Mouse (Mus musculus) hindbrain, embryonic 12.5 days (tissue): ENCODE measurements around the gene Zfp212. TPM values are rescaled to one million over a fixed set of nuclear protein-coding genes. Genes with fewer than 3 reads are reported as not detected.
A peak's percentile ranks its signal among the peaks of the same experiment; 100 is the strongest.

Source experiments
- ATAC-seq: fragments of 200-750 bp; cut with Nextera tagmentation; 2 replicates; pipeline ENCODE4 v1.8.0; 2017; ENCODE audit warnings: moderate TSS enrichment; ENCODE audit not compliant: low FRiP score
- H3K27ac ChIP-seq: fragments of 300-500 bp; sonication (generic); 2 replicates; pipeline ENCODE4 v1.5.1; 2016; ENCODE audit warnings: mild to moderate bottlenecking
- H3K27me3 ChIP-seq: fragments of 300-500 bp; sonication (generic); 2 replicates; pipeline ENCODE4 v1.6.1; 2016; ENCODE audit warnings: mild to moderate bottlenecking
- H3K36me3 ChIP-seq: fragments of 300-500 bp; sonication (generic); 2 replicates; pipeline ENCODE4 v1.6.1; 2016; ENCODE audit warnings: mild to moderate bottlenecking
- H3K4me1 ChIP-seq: fragments of 300-500 bp; sonication (generic); 2 replicates; pipeline ENCODE4 v1.6.1; 2016
- H3K4me2 ChIP-seq: fragments of 300-500 bp; sonication (generic); replicated peaks from 2 replicates; pipeline ENCODE4 v1.6.1; 2016; ENCODE audit warnings: mild to moderate bottlenecking
- H3K4me3 ChIP-seq: fragments of 300-500 bp; sonication (generic); 2 replicates; pipeline ENCODE4 v1.5.1; 2016; ENCODE audit warnings: mild to moderate bottlenecking
- H3K9ac ChIP-seq: fragments of 300-500 bp; sonication (generic); 2 replicates; pipeline ENCODE4 v1.6.1; 2016; ENCODE audit warnings: mild to moderate bottlenecking, moderate library complexity
- H3K9me3 ChIP-seq: fragments of 300-500 bp; sonication (generic); replicated peaks from 2 replicates; pipeline ENCODE4 v1.6.1; 2016; ENCODE audit warnings: mild to moderate bottlenecking
- WGBS: fragments of 180-500 bp; shearing (Covaris S2); methylation state at CpG from one replicate; pipeline ENCODE4 v1.1.7; 2016; 5-methylcytosine and 5-hydroxymethylcytosine counted together
- polyA plus RNA-seq: library from polyadenylated mRNA; unstranded; fragments of >200 nt; fragmentation: Nextera tagmentation; extraction: Ambion mirVana; gene quantifications from 2 replicates; pipeline ENCODE4 v1.2.1, GENCODE M21; 2016

Zfp212 gene
- polyA plus RNA-seq = 19.7 and 20.7 TPM in 2 replicates

GRCm38 (mm10) chr6:47920447-47921340 is at the start of gene Zfp212:
Zfp212 (plus strand) TSS chr6:47920476.
- Histone ChIP-seq H3K9me3 (no peaks in the 10 kb centered on the region), H3K4me1 (peaks cover 12% of the 10 kb centered on the region), H3K9ac (peak within 1 kb of the TSS; percentile 88), H3K27ac (peak within 1 kb of the TSS; percentile 95), H3K36me3 (no peaks in the 10 kb centered on the region), H3K27me3 (no peaks in the 10 kb centered on the region), H3K4me3 (peak within 1 kb of the TSS; percentile 71), H3K4me2 (peak within 1 kb of the TSS; percentile 84)
- under 1% methylated on average over 63 of the region's 67 CpGs for WGBS
- ATAC-seq = peak; percentile 96

- H3K9me3 ChIP-seq = no peaks in the 10 kb centered on the region
- no peaks in the 10 kb centered on the region for H3K4me1 ChIP-seq
- no peak overlapping the region for H3K4me2 ChIP-seq
- no peak overlapping the region for H3K9ac ChIP-seq
- 82% methylated on average over 5 of the region's 5 CpGs for WGBS
- no peaks in the 10 kb centered on the region for H3K27me3 ChIP-seq
- ATAC-seq = no peak
- H3K36me3 ChIP-seq = peaks cover 11% of the 10 kb centered on the region
- H3K4me3 ChIP-seq = no peak overlapping the region
- no peak overlapping the region for H3K27ac ChIP-seq
These were observed 48.0 kb upstream of the Zfp212 start for GRCm38 (mm10) chr6:47872266-47872665.

GRCm38 (mm10) chr6:47877058-47877457 is 43.2 kb upstream of the Zfp212 start, which contains the start of gene Zfp282:
Zfp282 (plus strand) TSS chr6:47877204.
- Histone ChIP-seq H3K27me3 (no peaks in the 10 kb centered on the region), H3K4me1 (peaks cover 15% of the 10 kb centered on the region), H3K4me3 (peak within 1 kb of the TSS; percentile 94), H3K9me3 (no peaks in the 10 kb centered on the region), H3K9ac (peak within 1 kb of the TSS; percentile 98), H3K27ac (peak within 1 kb of the TSS; percentile 99), H3K36me3 (peaks cover 22% of the 10 kb centered on the region), H3K4me2 (peak within 1 kb of the TSS; percentile 88)
- ATAC-seq = no peak
- WGBS = 6% methylated on average over 9 of the region's 9 CpGs

GRCm38 (mm10) chr6:47877461-47878132 is 42.7 kb upstream of the Zfp212 start:
- Histone ChIP-seq H3K27ac (peak overlapping the region; percentile 99), H3K4me1 (peaks cover 15% of the 10 kb centered on the region), H3K27me3 (no peaks in the 10 kb centered on the region), H3K4me2 (peak overlapping the region; percentile 88), H3K4me3 (peak overlapping the region; percentile 94), H3K9me3 (no peaks in the 10 kb centered on the region), H3K36me3 (peaks cover 28% of the 10 kb centered on the region), H3K9ac (peak overlapping the region; percentile 98)
- under 1% methylated on average over 67 of the region's 71 CpGs for WGBS
- peak; percentile 98 for ATAC-seq

GRCm38 (mm10) chr6:47878133-47878514 is 42.2 kb upstream of the Zfp212 start:
- peak overlapping the region; percentile 88 for H3K4me2 ChIP-seq
- peaks cover 33% of the 10 kb centered on the region for H3K36me3 ChIP-seq
- WGBS = 2% methylated on average over 11 of the region's 11 CpGs
- no peak for ATAC-seq
- no peaks in the 10 kb centered on the region for H3K27me3 ChIP-seq
- peaks cover 15% of the 10 kb centered on the region for H3K4me1 ChIP-seq
- no peaks in the 10 kb centered on the region for H3K9me3 ChIP-seq
- peak overlapping the region; percentile 94 for H3K4me3 ChIP-seq
- peak overlapping the region; percentile 98 for H3K9ac ChIP-seq
- peak overlapping the region; percentile 99 for H3K27ac ChIP-seq

- no peaks in the 10 kb centered on the region for H3K9me3 ChIP-seq
- H3K4me3 ChIP-seq = peak overlapping the region; percentile 94
- H3K27me3 ChIP-seq = no peaks in the 10 kb centered on the region
- H3K36me3 ChIP-seq = peaks cover 38% of the 10 kb centered on the region
- peak overlapping the region; percentile 99 for H3K27ac ChIP-seq
- H3K9ac ChIP-seq = peak overlapping the region; percentile 98
- H3K4me1 ChIP-seq = peaks cover 15% of the 10 kb centered on the region
- peak overlapping the region; percentile 88 for H3K4me2 ChIP-seq
- 44% methylated on average over 3 of the region's 3 CpGs for WGBS
- ATAC-seq = no peak
These were observed 41.7 kb upstream of the Zfp212 start for GRCm38 (mm10) chr6:47878593-47878992.

GRCm38 (mm10) chr6:47879049-47879716 is 41.1 kb upstream of the Zfp212 start:
- 74% methylated on average over 4 of the region's 4 CpGs for WGBS
- H3K27me3 ChIP-seq = no peaks in the 10 kb centered on the region

GRCm38 (mm10) chr6:47880166-47880565 is 40.1 kb upstream of the Zfp212 start:
- whole genome bisulfite sequencing = 95% methylated on average over 10 of the region's 10 CpGs
- Histone ChIP-seq H3K9me3 (no peaks in the 10 kb centered on the region), H3K36me3 (peaks cover 52% of the 10 kb centered on the region), H3K27ac (no peak overlapping the region), H3K27me3 (no peaks in the 10 kb centered on the region), H3K4me3 (no peak overlapping the region), H3K9ac (no peak overlapping the region), H3K4me2 (no peak overlapping the region), H3K4me1 (peaks cover 15% of the 10 kb centered on the region)
- no peak for ATAC-seq

More at GRCm38 (mm10) chr6:47879049-47879716, 41.1 kb upstream of the Zfp212 start:
- H3K9ac ChIP-seq = peak overlapping the region; percentile 98
- no peak overlapping the region; the same call in 1 of the 2 replicates for H3K27ac ChIP-seq
- peaks cover 15% of the 10 kb centered on the region for H3K4me1 ChIP-seq
- ATAC-seq = no peak
- H3K36me3 ChIP-seq = peaks cover 44% of the 10 kb centered on the region
- peak overlapping the region; percentile 94 for H3K4me3 ChIP-seq
- H3K9me3 ChIP-seq = no peaks in the 10 kb centered on the region
- H3K4me2 ChIP-seq = peak overlapping the region; percentile 88

GRCm38 (mm10) chr6:47888812-47889383 is 31.4 kb upstream of the Zfp212 start:
- H3K9me3 ChIP-seq = no peaks in the 10 kb centered on the region
- no peak overlapping the region for H3K9ac ChIP-seq
- no peak overlapping the region for H3K4me3 ChIP-seq
- peaks cover 73% of the 10 kb centered on the region for H3K36me3 ChIP-seq
- H3K4me2 ChIP-seq = no peak overlapping the region
- H3K27me3 ChIP-seq = no peaks in the 10 kb centered on the region
- no peak for ATAC-seq
- WGBS = 93% methylated on average over 8 of the region's 8 CpGs
- no peaks in the 10 kb centered on the region for H3K4me1 ChIP-seq
- no peak overlapping the region for H3K27ac ChIP-seq

GRCm38 (mm10) chr6:47899416-47899815 is 20.9 kb upstream of the Zfp212 start:
- ATAC-seq = no peak
- Histone ChIP-seq H3K9me3 (no peaks in the 10 kb centered on the region), H3K27me3 (peaks cover 21% of the 10 kb centered on the region), H3K9ac (no peak overlapping the region), H3K4me3 (no peak overlapping the region), H3K4me1 (no peaks in the 10 kb centered on the region), H3K36me3 (peaks cover 67% of the 10 kb centered on the region), H3K27ac (no peak overlapping the region), H3K4me2 (no peak overlapping the region)
- 95% methylated on average over 6 of the region's 6 CpGs for WGBS

- Histone ChIP-seq H3K27me3 (peaks cover 21% of the 10 kb centered on the region), H3K4me3 (no peak overlapping the region), H3K9ac (no peak overlapping the region), H3K9me3 (no peaks in the 10 kb centered on the region), H3K4me1 (no peaks in the 10 kb centered on the region), H3K36me3 (peaks cover 88% of the 10 kb centered on the region), H3K27ac (no peak overlapping the region), H3K4me2 (no peak overlapping the region)
- no peak for ATAC-seq
- WGBS = 86% methylated on average over 4 of the region's 4 CpGs
These were observed 16.7 kb upstream of the Zfp212 start for GRCm38 (mm10) chr6:47903587-47903986.
